Mouse (Mus musculus) 3T3-L1 (cell line): Measurements from ENCODE around the gene Mrps12.
A peak's percentile ranks its signal among the peaks of the same experiment; 100 is the strongest.

Experiments used
- DNase-seq: peaks from one replicate; pipeline ENCODE4 v3.0.0-alpha.2; 2015; ENCODE audit warnings: low read depth, low spot score

The Mrps12 gene

DNA sequence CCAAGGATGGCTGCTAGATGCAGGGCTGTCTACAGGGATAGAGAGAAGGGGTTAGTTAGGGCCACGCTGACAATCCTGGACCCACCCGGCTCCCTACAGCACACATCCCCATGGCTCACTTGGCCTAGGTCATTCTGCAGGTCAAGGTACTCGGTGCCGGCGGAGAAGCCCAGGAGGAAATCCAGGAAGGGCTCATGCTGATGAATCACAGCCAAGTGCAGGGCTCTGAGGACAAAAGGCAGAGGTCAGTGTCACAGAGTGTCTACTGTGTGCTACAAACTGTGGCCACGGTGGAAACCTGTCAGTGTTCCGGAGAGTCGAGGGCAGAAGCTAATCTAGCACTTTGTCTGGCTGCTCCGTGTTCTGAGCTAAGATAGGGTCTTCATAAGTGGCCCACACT lies 20.3 kb upstream of the Mrps12 start:
- DNase-seq = no peak

- no peak for DNase-seq
Observed at GRCm38 (mm10) chr7:28758623-28759022, 17.0 kb upstream of the Mrps12 start.

- DNase-seq = no peak
Observed at GRCm38 (mm10) chr7:28756079-28756478, 14.5 kb upstream of the Mrps12 start, which contains the start of gene Ccer2. Gene Ccer2 (plus strand): TSS chr7:28756174.

- DNase-seq = no peak
Observed at GRCm38 (mm10) chr7:28749935-28750334, 8.3 kb upstream of the Mrps12 start.

DNA sequence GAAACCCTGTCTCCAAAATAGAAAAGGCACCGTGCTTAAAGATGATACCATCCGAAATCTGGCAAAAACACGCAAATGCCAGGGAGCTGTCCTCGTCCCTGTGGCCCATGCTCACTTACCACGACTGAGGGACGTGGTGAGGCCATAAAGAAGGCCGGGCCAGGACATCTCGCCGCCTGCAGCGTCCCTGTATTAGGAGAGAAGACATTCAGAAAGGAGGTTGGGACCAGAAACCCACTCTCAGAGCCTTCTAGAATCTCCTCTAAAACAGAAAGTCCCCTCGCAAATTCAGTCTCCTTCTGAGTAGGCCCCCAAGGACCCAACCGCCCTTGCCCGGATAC lies 282 bp downstream of the Mrps12 start:
- DNase-seq = no peak

GRCm38 (mm10) chr7:28740949-28741348 lies 671 bp downstream of the Mrps12 start:
- peak; percentile 36 for DNase-seq

DNA sequence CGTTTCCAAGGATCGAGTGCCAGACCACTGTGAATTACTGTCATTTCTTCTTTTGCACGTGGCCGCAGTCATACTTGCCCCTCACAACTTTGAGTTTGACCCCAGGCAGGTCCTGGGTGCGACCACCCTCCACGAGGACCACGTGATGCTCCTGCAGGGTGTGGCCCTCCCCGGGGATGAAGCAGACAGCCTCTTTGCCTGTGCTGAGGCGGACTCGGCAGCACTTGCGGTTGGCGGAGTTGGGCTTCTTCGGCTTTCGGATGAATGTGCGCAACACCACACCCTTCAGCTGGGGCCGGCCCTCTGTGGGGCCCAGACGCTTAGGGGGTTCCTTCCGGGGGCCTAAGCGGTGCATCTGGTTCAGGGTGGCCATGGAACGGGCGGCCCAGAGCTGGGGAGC lies 1.8 kb downstream of the Mrps12 start:
- no peak for DNase-seq

DNA sequence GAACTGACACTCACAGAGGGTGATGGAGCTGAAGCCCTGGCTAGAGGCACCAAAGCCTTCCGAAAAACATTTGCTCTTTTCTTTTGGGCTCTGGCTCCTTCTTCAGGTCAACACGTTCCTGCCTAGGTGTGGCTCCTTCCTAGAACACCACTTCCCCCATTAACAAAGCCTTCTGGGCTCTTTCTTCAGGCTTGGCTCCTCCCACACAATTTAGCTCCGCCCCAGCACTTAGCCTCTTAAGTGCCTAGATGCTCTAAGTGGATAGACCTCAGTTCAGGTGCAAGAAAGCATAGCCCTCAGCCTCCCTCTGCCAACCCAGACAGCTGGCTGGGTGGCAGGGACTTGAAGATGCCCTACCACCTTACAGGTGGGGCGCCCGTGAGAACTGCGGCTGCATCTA lies 5.9 kb downstream of the Mrps12 start:
- DNase-seq = no peak

DNA sequence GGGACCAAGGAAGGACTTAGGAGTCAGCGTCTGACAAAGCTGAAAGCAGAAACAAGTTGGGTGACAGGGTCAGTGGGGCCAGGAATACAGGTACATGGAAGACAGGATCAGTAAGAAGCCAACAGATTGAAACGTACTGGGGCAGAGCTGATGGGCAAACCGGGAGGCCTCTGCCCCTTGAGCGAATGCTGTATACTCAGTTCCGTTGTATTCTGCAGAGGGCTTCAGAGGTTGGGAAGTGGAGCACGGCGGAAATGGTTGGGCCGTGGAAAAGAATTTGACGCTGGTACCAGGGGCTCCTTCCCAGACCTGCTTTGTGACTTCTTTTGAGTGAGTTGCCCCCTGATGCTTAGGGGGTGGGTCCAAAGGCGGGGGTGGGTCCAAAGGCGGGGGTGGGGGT lies 8.4 kb downstream of the Mrps12 start:
- no peak for DNase-seq

DNA sequence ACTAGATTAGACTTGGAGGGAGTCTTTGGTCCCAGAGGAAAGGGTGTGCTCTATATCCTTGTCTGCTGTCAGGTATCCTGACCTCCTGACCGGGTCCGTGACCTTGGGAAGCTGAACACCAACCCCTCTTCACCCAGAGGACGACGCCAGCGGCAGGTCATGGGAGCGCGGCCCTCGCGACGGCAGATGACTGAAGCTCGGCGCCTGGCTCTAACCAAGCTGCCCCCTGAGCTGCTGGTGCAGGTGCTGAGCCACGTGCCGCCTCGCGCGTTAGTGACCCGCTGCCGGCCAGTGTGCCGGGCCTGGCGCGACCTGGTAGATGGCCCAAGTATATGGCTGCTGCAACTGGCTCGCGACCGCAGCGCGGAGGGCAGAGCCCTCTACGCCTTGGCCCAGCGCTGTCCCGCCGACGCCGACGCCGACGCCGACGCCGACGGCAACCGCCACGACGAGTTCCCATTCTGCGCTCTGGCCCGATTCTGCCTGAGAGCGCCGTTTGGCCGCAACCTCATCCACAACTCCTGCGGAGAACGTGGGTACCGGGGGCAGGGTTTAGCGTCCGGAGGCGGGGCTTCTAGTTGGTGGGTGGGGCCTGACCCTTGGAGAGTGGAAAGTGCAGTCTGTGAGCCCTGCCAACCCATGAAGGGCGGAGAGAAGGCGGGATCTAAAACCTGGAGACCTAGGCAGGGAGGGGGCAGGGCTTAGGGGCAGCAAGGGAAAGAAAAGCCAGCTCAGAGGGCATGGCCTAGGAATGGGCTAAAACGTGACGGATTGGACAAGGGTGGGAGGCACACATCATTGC lies 9.1 kb downstream of the Mrps12 start:
- no peak for DNase-seq

GRCm38 (mm10) chr7:28727649-28728340 lies 13.8 kb downstream of the Mrps12 start:
- DNase-seq = peak; percentile 74

GRCm38 (mm10) chr7:28726600-28726999 lies 15.0 kb downstream of the Mrps12 start:
- DNase-seq = peak; percentile 67

GRCm38 (mm10) chr7:28724613-28725012 lies 17.0 kb downstream of the Mrps12 start:
- DNase-seq = peak; percentile 23

GRCm38 (mm10) chr7:28722079-28722478 lies 19.5 kb downstream of the Mrps12 start:
- no peak for DNase-seq

DNA sequence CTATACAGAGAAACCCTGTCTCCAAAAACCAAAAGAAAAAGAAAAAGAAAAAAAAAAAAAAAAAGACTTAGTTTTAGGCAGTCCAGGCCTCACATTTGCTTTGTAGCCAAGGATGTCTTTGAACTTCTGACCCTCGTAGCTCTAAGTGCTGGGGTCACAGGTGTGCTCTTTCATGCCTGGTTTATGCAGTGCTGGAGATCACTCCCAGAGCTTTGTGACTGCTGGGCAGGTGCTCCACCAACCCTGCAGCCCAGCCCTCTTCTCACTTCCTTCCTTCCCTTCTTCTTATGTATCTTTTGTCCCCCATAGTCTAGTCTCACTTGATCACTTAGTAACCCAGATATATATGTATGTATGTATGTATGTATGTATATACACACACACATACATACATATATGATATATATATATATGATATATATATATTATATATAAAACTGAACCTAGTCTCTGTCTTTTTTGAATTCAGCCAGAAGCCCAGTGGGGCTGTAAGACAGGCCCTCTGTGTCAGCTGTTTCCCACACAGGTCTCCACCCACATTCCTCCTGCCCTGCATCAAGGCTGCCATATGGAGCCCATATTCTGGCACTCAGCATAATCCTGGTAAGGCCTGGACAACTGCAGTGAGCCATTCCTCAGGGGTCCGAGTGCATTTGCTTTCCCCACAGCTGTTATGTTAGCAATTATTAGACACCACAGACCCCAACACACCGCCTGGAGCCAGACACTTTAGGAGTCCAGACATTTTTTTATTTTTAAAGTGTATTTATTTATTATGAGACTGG lies 20.7 kb downstream of the Mrps12 start:
- DNase-seq = peak; percentile 68

- no peak for DNase-seq
Observed at GRCm38 (mm10) chr7:28719650-28720049, 22.0 kb downstream of the Mrps12 start.

- no peak for DNase-seq
Observed at GRCm38 (mm10) chr7:28719159-28719558, 22.5 kb downstream of the Mrps12 start.

GRCm38 (mm10) chr7:28717726-28718125 lies 23.9 kb downstream of the Mrps12 start:
- DNase-seq = no peak

DNA sequence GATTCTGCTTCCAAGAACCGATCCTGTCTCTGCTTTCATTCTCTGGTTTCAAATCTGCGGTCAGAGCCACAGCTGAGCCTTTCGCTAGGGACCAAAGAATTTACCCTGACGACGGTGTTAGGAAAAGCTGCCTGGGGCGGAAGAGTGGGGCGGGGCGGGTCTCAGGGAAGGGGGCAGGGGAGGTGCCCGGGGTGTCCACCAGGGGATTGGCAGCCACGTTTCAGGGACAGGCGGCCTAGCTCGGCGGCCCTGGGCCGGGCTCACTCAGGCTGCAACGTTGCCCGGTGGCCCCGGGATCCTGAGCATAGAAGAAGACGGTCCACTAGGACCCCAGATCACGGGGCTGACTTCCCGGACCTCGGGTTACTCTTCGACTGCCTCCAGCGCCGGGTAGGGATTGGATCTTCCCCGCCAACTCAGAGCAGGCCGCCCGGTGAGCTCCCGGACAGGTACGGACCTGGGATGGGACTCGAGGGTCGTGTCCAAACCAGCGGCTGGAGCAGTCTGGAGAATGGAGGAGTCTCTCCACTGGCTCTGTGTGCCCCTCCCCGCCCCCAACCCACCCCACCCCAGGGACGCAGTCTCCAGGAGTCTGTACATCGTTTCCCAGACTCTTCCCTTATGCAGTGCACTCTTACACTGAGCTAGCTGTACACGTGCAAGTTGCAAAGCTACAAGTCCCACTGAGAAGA lies 24.9 kb downstream of the Mrps12 start, which contains the start of gene Fbxo17:
Fbxo17 (plus strand) TSS at position 215 of the 692 bp plus-strand sequence.
- peak; percentile 80 for DNase-seq

DNA sequence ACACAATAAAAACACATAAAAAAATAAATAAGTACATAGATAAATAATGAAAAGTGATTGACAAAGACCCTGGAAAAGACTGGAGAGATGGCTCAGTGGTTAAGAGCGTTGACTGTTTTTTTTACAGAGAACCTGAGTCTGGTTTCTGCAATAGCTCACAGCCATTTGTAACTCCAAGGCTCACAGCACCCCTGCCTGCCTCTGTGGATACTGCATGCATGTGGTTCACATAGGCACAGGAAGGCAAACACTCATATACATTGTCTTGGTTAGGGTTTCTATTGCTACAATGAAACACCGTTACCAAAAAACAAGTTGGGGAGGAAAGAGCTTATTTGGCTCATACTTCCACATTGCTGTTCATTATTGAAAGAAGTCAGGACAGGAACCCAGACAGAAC lies 26.0 kb downstream of the Mrps12 start:
- DNase-seq = peak; percentile 30

GRCm38 (mm10) chr7:28714667-28715066 lies 27.0 kb downstream of the Mrps12 start:
- no peak for DNase-seq

DNA sequence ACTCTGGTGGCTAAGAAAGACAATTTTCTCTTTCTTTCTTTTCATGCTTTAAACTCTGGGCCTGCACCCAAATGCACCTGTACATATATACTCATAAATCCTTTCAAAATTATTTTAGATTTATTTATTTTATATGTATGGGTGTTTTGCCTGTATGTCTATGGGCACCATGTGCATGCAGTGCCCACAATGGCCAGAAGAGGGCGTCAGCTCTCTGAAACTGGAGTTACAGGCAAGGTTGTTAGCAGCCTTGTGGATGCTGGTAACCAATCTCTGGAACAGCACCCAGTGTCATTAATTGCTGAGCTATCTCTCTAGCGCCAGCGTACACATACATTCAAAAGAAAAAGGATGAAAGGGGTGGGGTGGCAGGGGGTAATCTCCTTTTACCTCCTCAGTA lies 30.7 kb downstream of the Mrps12 start:
- no peak for DNase-seq
